Mouse (Mus musculus): Measurements from ENCODE around the gene Ppp1r3e. TPM values are rescaled to one million over a fixed set of nuclear protein-coding genes. Genes with fewer than 3 reads are reported as not detected.

Ppp1r3e gene
- polyA plus RNA-seq (2016; fragmentation: Nextera tagmentation; extraction: Ambion mirVana), result 1.1 and 1.4 TPM in 2 replicates

- peaks cover 14% of the 10 kb centered on the region for H3K4me1 ChIP-seq
- H3K9ac ChIP-seq, result peak within 1 kb of the TSS; percentile 81
- H3K27ac ChIP-seq, result peak within 1 kb of the TSS; percentile 64
- WGBS, result under 1% methylated on average over 61 of the region's 61 CpGs
- no peaks in the 10 kb centered on the region for H3K9me3 ChIP-seq
- peak within 1 kb of the TSS; percentile 77 for H3K4me3 ChIP-seq
- no peaks in the 10 kb centered on the region for H3K36me3 ChIP-seq
- H3K27me3 ChIP-seq (replicated peaks), result no peaks in the 10 kb centered on the region
- H3K4me2 ChIP-seq (replicated peaks), result peak within 1 kb of the TSS; percentile 99
- peak; percentile 75 for ATAC-seq (ENCODE audit: low FRiP score, low read depth)
Measured at GRCm38 (mm10) chr14:54877048-54877715, at the start of gene Ppp1r3e. Ppp1r3e (minus strand) TSS chr14:54877550.

- H3K4me2 ChIP-seq (replicated peaks), result peak overlapping the region; percentile 92
- H3K27ac ChIP-seq, result peak overlapping the region; percentile 89
- peak overlapping the region; percentile 85 for H3K9ac ChIP-seq
- peaks cover 5% of the 10 kb centered on the region for H3K9me3 ChIP-seq
- WGBS, result under 1% methylated on average over 51 of the region's 58 CpGs
- H3K4me1 ChIP-seq, result peaks cover 28% of the 10 kb centered on the region
- H3K4me3 ChIP-seq, result peak overlapping the region; percentile 53
- peaks cover 6% of the 10 kb centered on the region for H3K36me3 ChIP-seq
- peak; percentile 77 for ATAC-seq (ENCODE audit: low FRiP score, low read depth)
- no peaks in the 10 kb centered on the region; the same call in 1 of the 2 replicates for H3K27me3 ChIP-seq (replicated peaks)
Measured at GRCm38 (mm10) chr14:54926401-54927158, 49.2 kb upstream of the Ppp1r3e start.

- WGBS, result 1% methylated on average over 56 of the region's 57 CpGs
Measured at GRCm38 (mm10) chr14:54925349-54926342, 48.3 kb upstream of the Ppp1r3e start, which contains the start of gene Efs. Efs (minus strand) TSS chr14:54926126.

GRCm38 (mm10) chr14:54924641-54925348 lies 47.4 kb upstream of the Ppp1r3e start:
- peak overlapping the region; percentile 92 for H3K4me2 ChIP-seq (replicated peaks)
- H3K9ac ChIP-seq, result peak overlapping the region; percentile 85
- H3K27ac ChIP-seq, result peak overlapping the region; percentile 89
- H3K9me3 ChIP-seq, result peaks cover 18% of the 10 kb centered on the region
- no peaks in the 10 kb centered on the region; the same call in 1 of the 2 replicates for H3K27me3 ChIP-seq (replicated peaks)
- H3K36me3 ChIP-seq, result peaks cover 23% of the 10 kb centered on the region
- peak overlapping the region; percentile 53 for H3K4me3 ChIP-seq
- 7% methylated on average over 7 of the region's 7 CpGs for WGBS
- H3K4me1 ChIP-seq, result peaks cover 25% of the 10 kb centered on the region
- ATAC-seq (ENCODE audit: low FRiP score, low read depth), result peak; percentile 42; the same call in 1 of the 2 replicates

More at GRCm38 (mm10) chr14:54925349-54926342, 48.3 kb upstream of the Ppp1r3e start, which contains the start of gene Efs:
- peaks cover 15% of the 10 kb centered on the region for H3K9me3 ChIP-seq
- peak within 1 kb of the TSS; percentile 92 for H3K4me2 ChIP-seq (replicated peaks)
- H3K4me1 ChIP-seq, result peaks cover 28% of the 10 kb centered on the region
- H3K36me3 ChIP-seq, result peaks cover 14% of the 10 kb centered on the region
- H3K4me3 ChIP-seq, result peak within 1 kb of the TSS; percentile 53
- ATAC-seq (ENCODE audit: low FRiP score, low read depth), result peak; percentile 63
- peak within 1 kb of the TSS; percentile 89 for H3K27ac ChIP-seq
- no peaks in the 10 kb centered on the region; the same call in 1 of the 2 replicates for H3K27me3 ChIP-seq (replicated peaks)
- H3K9ac ChIP-seq, result peak within 1 kb of the TSS; percentile 85

DNA sequence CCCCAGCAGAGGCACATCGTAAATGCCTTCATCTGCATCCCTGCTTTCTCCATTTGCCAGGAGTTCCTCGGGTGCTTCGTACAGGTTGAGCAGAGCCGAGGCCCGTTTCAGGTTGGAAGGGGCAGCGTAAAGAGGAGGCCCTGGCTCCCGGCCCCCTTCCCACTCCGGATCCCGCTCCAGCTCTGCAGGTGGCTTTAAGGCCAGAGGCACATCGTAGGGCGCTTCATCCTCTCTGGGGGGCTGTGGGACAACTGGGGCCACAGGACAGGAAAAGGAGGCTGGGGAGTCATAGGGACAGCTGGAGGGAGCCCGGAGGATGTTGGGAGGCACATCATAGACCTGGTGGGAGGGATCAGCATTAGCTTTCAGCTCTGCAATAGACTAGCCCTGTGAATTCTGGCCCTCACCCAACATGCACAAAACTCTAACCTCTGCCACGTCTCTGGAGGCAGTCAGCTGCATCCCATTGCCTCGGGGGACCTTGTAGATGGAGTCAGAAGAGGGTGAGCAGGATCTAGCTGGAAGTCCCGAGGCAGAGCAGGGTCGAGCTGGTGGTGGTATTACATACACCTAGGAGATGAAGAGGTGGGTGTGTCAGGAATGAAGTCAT lies 42.8 kb upstream of the Ppp1r3e start:
- no peak overlapping the region for H3K4me2 ChIP-seq (replicated peaks)
- peaks cover 58% of the 10 kb centered on the region for H3K36me3 ChIP-seq
- no peak overlapping the region for H3K9ac ChIP-seq
- 95% methylated on average over 16 of the region's 16 CpGs for WGBS
- no peak overlapping the region for H3K4me3 ChIP-seq
- H3K27ac ChIP-seq, result no peak overlapping the region
- no peak for ATAC-seq (ENCODE audit: low FRiP score, low read depth)
- peaks cover 18% of the 10 kb centered on the region for H3K9me3 ChIP-seq
- no peaks in the 10 kb centered on the region for H3K27me3 ChIP-seq (replicated peaks)
- peaks cover 17% of the 10 kb centered on the region for H3K4me1 ChIP-seq

GRCm38 (mm10) chr14:54913343-54913742 lies 36.0 kb upstream of the Ppp1r3e start:
- H3K4me3 ChIP-seq, result peak overlapping the region; percentile 90
- H3K36me3 ChIP-seq, result peaks cover 36% of the 10 kb centered on the region
- H3K27ac ChIP-seq, result 0 out of 2 replicates have a peak overlapping the region, but pooled peaks have one; percentile 74
- peak; percentile 8; the same call in 1 of the 2 replicates for ATAC-seq (ENCODE audit: low FRiP score, low read depth)
- peaks cover 22% of the 10 kb centered on the region for H3K4me1 ChIP-seq
- H3K9ac ChIP-seq, result peak overlapping the region; percentile 91
- H3K27me3 ChIP-seq (replicated peaks), result no peaks in the 10 kb centered on the region
- 18% methylated on average over 10 of the region's 10 CpGs for WGBS
- peak overlapping the region; percentile 98 for H3K4me2 ChIP-seq (replicated peaks)
- H3K9me3 ChIP-seq, result no peaks in the 10 kb centered on the region

DNA sequence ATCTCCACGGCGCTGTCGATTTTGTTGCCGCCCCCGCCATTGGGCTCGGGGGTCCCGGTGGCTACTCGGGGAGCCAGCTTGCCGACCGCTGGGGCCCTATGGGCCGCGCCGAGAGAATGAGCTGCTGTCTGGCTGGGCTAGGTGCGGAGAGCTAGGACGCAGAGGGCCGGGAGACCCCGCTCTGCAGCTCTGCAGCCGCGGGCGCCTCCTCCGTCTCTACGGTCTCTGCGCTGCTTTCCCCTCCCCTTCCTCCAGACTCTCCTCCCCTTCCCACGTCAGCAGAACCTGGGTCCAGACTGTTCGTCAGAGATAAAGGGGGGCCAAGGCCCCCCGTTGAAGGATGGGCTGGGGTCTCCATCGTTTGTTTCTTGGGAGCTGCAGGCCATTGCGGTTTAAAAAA lies 35.5 kb upstream of the Ppp1r3e start, which contains the start of gene Slc22a17:
Slc22a17 (minus strand) TSS at position 247 of the 400 bp plus-strand sequence.
- Histone ChIP-seq H3K9ac (peak within 1 kb of the TSS; percentile 91), H3K27me3 (replicated peaks) (no peaks in the 10 kb centered on the region), H3K36me3 (peaks cover 39% of the 10 kb centered on the region), H3K4me2 (replicated peaks) (peak within 1 kb of the TSS; percentile 98), H3K9me3 (no peaks in the 10 kb centered on the region), H3K4me1 (peaks cover 24% of the 10 kb centered on the region), H3K4me3 (peak within 1 kb of the TSS; percentile 90), H3K27ac (peak within 1 kb of the TSS; percentile 74)
- ATAC-seq (ENCODE audit: low FRiP score, low read depth), result peak; percentile 95
- 0% methylated on average over 28 of the region's 28 CpGs for WGBS

DNA sequence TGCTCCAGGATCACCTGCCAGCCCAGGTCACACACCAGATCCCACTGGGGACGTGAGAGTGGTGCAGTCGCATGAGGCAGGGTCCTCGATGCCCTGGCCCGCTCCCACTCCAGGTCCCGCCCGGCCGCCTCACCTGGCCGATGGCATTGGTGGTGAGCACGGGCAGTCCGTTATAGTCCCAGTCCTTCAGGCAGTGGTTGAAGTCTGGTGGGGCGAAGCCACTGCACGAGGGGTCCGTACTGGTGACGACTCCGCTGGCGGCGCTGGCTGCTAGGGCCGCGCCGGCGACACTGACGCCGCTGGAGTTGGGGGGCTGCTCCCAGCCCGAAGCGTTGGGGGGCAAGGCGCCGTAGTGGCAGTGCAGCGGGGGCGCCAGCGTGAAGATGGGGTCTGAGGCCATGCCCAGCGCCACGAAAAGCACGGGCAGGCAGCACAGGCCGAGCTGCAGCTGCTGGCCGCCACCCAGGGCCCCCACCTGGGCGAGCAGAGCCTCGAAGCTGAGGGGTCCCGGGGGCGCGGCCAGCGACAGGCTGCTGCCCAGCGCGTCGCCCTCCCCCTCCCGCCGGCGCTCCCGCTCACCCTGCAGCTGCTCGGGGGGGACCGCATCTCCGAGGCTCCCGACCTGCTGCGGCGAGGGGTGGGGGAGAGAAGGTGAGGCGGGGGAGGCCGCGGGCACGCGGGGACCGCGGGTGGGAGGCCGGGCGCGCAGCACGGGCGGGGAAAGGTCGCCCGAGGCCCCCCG lies 34.9 kb upstream of the Ppp1r3e start:
- H3K9ac ChIP-seq, result peak overlapping the region; percentile 91
- no peaks in the 10 kb centered on the region for H3K27me3 ChIP-seq (replicated peaks)
- peaks cover 29% of the 10 kb centered on the region for H3K4me1 ChIP-seq
- no peaks in the 10 kb centered on the region for H3K9me3 ChIP-seq
- peak overlapping the region; percentile 98 for H3K4me2 ChIP-seq (replicated peaks)
- H3K4me3 ChIP-seq, result peak overlapping the region; percentile 90
- H3K27ac ChIP-seq, result peak overlapping the region; percentile 74
- ATAC-seq (ENCODE audit: low FRiP score, low read depth), result peak; percentile 66
- H3K36me3 ChIP-seq, result peaks cover 43% of the 10 kb centered on the region
- WGBS, result 2% methylated on average over 62 of the region's 69 CpGs

DNA sequence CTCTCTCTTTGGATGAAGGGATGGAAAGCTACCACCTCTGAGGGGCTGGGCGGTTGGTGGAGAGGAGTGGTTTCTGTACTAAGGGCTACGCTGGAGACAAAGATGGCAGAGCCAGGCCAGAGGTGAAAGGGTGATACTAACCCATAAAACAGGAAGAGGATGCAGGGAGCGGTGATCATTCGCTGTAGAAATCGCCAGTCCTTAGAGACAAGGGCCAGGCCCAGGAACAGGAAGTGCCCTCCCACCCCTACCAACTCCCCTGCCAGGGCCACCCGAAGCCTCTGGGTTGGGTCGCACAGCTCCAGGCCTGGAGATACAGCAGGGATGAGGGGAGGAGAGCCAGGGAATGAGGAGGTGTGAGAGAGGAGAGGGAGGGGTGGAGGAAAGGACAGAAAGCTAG lies 31.3 kb upstream of the Ppp1r3e start:
- Histone ChIP-seq H3K4me1 (peaks cover 28% of the 10 kb centered on the region), H3K27ac (no peak overlapping the region), H3K4me3 (no peak overlapping the region), H3K27me3 (replicated peaks) (no peaks in the 10 kb centered on the region), H3K4me2 (replicated peaks) (no peak overlapping the region), H3K9me3 (no peaks in the 10 kb centered on the region), H3K9ac (0 out of 2 replicates have a peak overlapping the region, but pooled peaks have one; percentile 0), H3K36me3 (peaks cover 48% of the 10 kb centered on the region)
- WGBS, result 88% methylated on average over 7 of the region's 7 CpGs
- no peak for ATAC-seq (ENCODE audit: low FRiP score, low read depth)

- H3K9ac ChIP-seq, result no peak overlapping the region
- peaks cover 36% of the 10 kb centered on the region for H3K36me3 ChIP-seq
- ATAC-seq (ENCODE audit: low FRiP score, low read depth), result no peak
- no peak overlapping the region for H3K27ac ChIP-seq
- no peak overlapping the region for H3K4me3 ChIP-seq
- H3K4me1 ChIP-seq, result peaks cover 7% of the 10 kb centered on the region; the same call in 1 of the 2 replicates
- no peaks in the 10 kb centered on the region for H3K9me3 ChIP-seq
- H3K27me3 ChIP-seq (replicated peaks), result no peaks in the 10 kb centered on the region
- H3K4me2 ChIP-seq (replicated peaks), result no peak overlapping the region
- 92% methylated on average over 4 of the region's 4 CpGs for WGBS
Measured at GRCm38 (mm10) chr14:54903641-54904040, 26.3 kb upstream of the Ppp1r3e start.

Measured in neural tube, embryonic 12.5 days (tissue).